Mouse (Mus musculus) stomach, postnatal 0 days (tissue): ENCODE measurements at regions not wholly inside any gene's neighbourhood (a gene's known extent, or its start where the extent isn't known, plus 50 kb on each side); places are given as distances from the start of the nearest gene placed in this dataset.

ENCODE experiments used
- CTCF ChIP-seq: IDR thresholded peaks from 2 replicates; pipeline ENCODE4 v1.5.1; 2016; ENCODE audit warnings: antibody characterized with exemption, low read depth, mild to moderate bottlenecking, moderate library complexity
- EP300 ChIP-seq: optimal IDR thresholded peaks from 2 replicates; pipeline ENCODE3; 2016; ENCODE audit warnings: antibody characterized with exemption

GRCm38 (mm10) chr14:110468457-110469311, 286.3 kb downstream of the Slitrk6 start:
- TF ChIP-seq CTCF (no peak), EP300 (no peak)
